Mouse (Mus musculus): ENCODE measurements at regions not wholly inside any gene's neighbourhood (a gene's known extent, or its start where the extent isn't known, plus 50 kb on each side); places are given as distances from the start of the nearest gene placed in this dataset.

DNA sequence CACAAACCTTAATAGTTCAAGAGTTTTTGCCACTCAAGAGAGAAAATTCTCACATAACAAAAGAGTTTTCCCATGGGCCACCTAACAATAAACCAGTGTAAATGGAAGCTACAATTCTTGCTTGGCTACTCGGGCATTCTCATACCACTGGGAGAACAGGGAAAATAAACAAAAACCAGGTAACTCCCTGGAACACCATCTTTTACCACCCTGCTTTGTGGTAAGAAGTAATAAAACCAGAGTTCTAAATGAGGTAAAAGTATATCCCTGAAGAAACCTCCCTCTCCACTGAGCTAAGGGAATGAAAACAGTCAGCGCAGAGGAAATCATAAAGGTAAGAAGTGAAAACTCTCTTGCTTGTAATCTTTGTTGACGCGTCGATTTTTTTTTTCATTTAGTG lies 138.4 kb downstream of the Dnajb9 start:
- TF ChIP-seq HCFC1 (IDR thresholded peaks at IDR 0.05; ENCODE audit: borderline replicate concordance, insufficient read depth, low read length) (no peak), ZNF384 (IDR thresholded peaks at IDR 0.05; ENCODE audit: low read depth, low read length) (no peak), MAFK (IDR thresholded peaks at IDR 0.05; ENCODE audit: insufficient read depth, low read depth, low read length) (no peak), CHD2 (IDR thresholded peaks at IDR 0.05; ENCODE audit: low read depth, low read length) (no peak), ZC3H11A (IDR thresholded peaks at IDR 0.05; ENCODE audit: borderline replicate concordance, low read depth, low read length) (no peak)
